Mouse (Mus musculus) brain, embryonic 14.5 days (tissue): Measurements from ENCODE around the gene Wrap73.

Source experiments
- CTCF ChIP-seq: fragments of 200-500 bp; IDR thresholded peaks from 2 replicates; pipeline ENCODE4 v1.5.1; 2012; ENCODE audit warnings: inconsistent platforms, mild to moderate bottlenecking, moderate library complexity, borderline replicate concordance; ENCODE audit not compliant: insufficient read depth, insufficient read length; ENCODE audit errors: extremely low read depth
- POLR2A ChIP-seq: fragments of 200-500 bp; IDR thresholded peaks from 2 replicates; pipeline ENCODE4 v1.6.1; 2012; ENCODE audit warnings: mild to moderate bottlenecking, inconsistent platforms, borderline replicate concordance; ENCODE audit not compliant: poor library complexity, insufficient read depth, insufficient read length, severe bottlenecking; ENCODE audit errors: extremely low read depth

- TF ChIP-seq CTCF, result no peak
- TF ChIP-seq POLR2A, result no peak
Observed at GRCm38 (mm10) chr4:154139671-154140181, 2.4 kb upstream of the Wrap73 start.
